Mouse (Mus musculus) hindbrain, embryonic 16.5 days (tissue): ENCODE data around the gene Etnppl. TPM values are rescaled to one million over a fixed set of nuclear protein-coding genes. Genes with fewer than 3 reads are reported as not detected.

Experiments
- ATAC-seq: fragments of 200-750 bp; cut with Nextera tagmentation; 2 replicates; pipeline ENCODE4 v1.8.0; 2017; ENCODE audit warnings: moderate TSS enrichment, moderate library complexity
- H3K27ac ChIP-seq: fragments of 300-500 bp; sonication (generic); 2 replicates; pipeline ENCODE4 v1.5.1; 2014; ENCODE audit warnings: low read depth, mild to moderate bottlenecking, control low read depth, low read length, moderate library complexity
- H3K27me3 ChIP-seq: fragments of 300-500 bp; sonication (generic); replicated peaks from 2 replicates; pipeline ENCODE4 v1.6.1; 2014; ENCODE audit warnings: low read length; ENCODE audit not compliant: control insufficient read depth, insufficient read depth
- H3K36me3 ChIP-seq: fragments of 300-500 bp; sonication (generic); 2 replicates; pipeline ENCODE4 v1.6.1; 2014; ENCODE audit warnings: mild to moderate bottlenecking, low read length, moderate library complexity, mixed read lengths; ENCODE audit not compliant: control insufficient read depth, insufficient read depth
- H3K4me1 ChIP-seq: fragments of 300-500 bp; sonication (generic); 2 replicates; pipeline ENCODE4 v1.6.1; 2014; ENCODE audit warnings: low read depth, low read length; ENCODE audit not compliant: control insufficient read depth, insufficient read depth
- H3K4me2 ChIP-seq: fragments of 300-500 bp; sonication (generic); 2 replicates; pipeline ENCODE4 v1.6.1; 2014; ENCODE audit warnings: mild to moderate bottlenecking, low read length, control low read depth, moderate library complexity
- H3K4me3 ChIP-seq: fragments of 300-500 bp; sonication (generic); 2 replicates; pipeline ENCODE4 v1.5.1; 2014; ENCODE audit warnings: mild to moderate bottlenecking, low read length, control low read depth, moderate library complexity
- H3K9ac ChIP-seq: fragments of 300-500 bp; sonication (generic); 2 replicates; pipeline ENCODE4 v1.6.1; 2014; ENCODE audit warnings: low read depth, mild to moderate bottlenecking, control low read depth, low read length, moderate library complexity
- H3K9me3 ChIP-seq: fragments of 300-500 bp; sonication (generic); 2 replicates; pipeline ENCODE4 v1.6.1; 2014; ENCODE audit warnings: mild to moderate bottlenecking, low read length, moderate library complexity; ENCODE audit not compliant: control insufficient read depth
- WGBS: fragments of 180-500 bp; shearing (Covaris S2); extraction: QIAGEN DNeasy Blood & Tissue Kit; methylation state at CpG from one replicate; pipeline ENCODE4 v1.1.7; 2014; 5-methylcytosine and 5-hydroxymethylcytosine counted together
- polyA plus RNA-seq: library from polyadenylated mRNA; unstranded; fragments of >200 nt; fragmentation: Nextera tagmentation; extraction: Ambion mirVana; gene quantifications from 2 replicates; pipeline ENCODE4 v1.2.1, GENCODE M21; 2015

The Etnppl gene
- polyA plus RNA-seq, 1 experiment from 2014 or later = not detected

- no peak overlapping the region for H3K4me2 ChIP-seq
- WGBS = 93% methylated on average over 8 of the region's 8 CpGs
- no peak for ATAC-seq
These were observed 22.2 kb upstream of the Etnppl start for GRCm38 (mm10) chr3:130595050-130595449.

GRCm38 (mm10) chr3:130601491-130601890 is 15.8 kb upstream of the Etnppl start:
- Histone ChIP-seq H3K27me3 (no peaks in the 10 kb centered on the region), H3K9ac (no peak overlapping the region), H3K9me3 (no peaks in the 10 kb centered on the region), H3K36me3 (no peaks in the 10 kb centered on the region), H3K27ac (no peak overlapping the region), H3K4me2 (no peak overlapping the region), H3K4me1 (no peaks in the 10 kb centered on the region), H3K4me3 (no peak overlapping the region)
- WGBS = 80% methylated on average over 10 of the region's 10 CpGs
- no peak for ATAC-seq

More at GRCm38 (mm10) chr3:130595050-130595449, 22.2 kb upstream of the Etnppl start:
- H3K4me3 ChIP-seq = no peak overlapping the region
- no peaks in the 10 kb centered on the region for H3K4me1 ChIP-seq
- no peaks in the 10 kb centered on the region for H3K9me3 ChIP-seq
- H3K27me3 ChIP-seq = no peaks in the 10 kb centered on the region
- no peaks in the 10 kb centered on the region for H3K36me3 ChIP-seq
- no peak overlapping the region for H3K9ac ChIP-seq
- H3K27ac ChIP-seq = no peak overlapping the region

GRCm38 (mm10) chr3:130607924-130608323 is 9.3 kb upstream of the Etnppl start:
- no peak overlapping the region for H3K9ac ChIP-seq
- no peak overlapping the region for H3K27ac ChIP-seq
- no peak overlapping the region for H3K4me3 ChIP-seq
- H3K9me3 ChIP-seq = no peaks in the 10 kb centered on the region
- no peaks in the 10 kb centered on the region for H3K4me1 ChIP-seq
- H3K4me2 ChIP-seq = no peak overlapping the region
- 77% methylated on average over 2 of the region's 2 CpGs for WGBS
- H3K36me3 ChIP-seq = no peaks in the 10 kb centered on the region
- no peaks in the 10 kb centered on the region for H3K27me3 ChIP-seq
- ATAC-seq = no peak

GRCm38 (mm10) chr3:130614444-130614843 is 2.8 kb upstream of the Etnppl start:
- WGBS = 89% methylated on average over 9 of the region's 9 CpGs
- ATAC-seq = no peak
- Histone ChIP-seq H3K4me2 (no peak overlapping the region), H3K27me3 (no peaks in the 10 kb centered on the region), H3K9me3 (no peaks in the 10 kb centered on the region), H3K9ac (no peak overlapping the region), H3K4me1 (peaks cover 5% of the 10 kb centered on the region; the same call in 1 of the 2 replicates), H3K36me3 (no peaks in the 10 kb centered on the region), H3K27ac (no peak overlapping the region), H3K4me3 (no peak overlapping the region)

- 0 out of 2 replicates have a peak, but pooled peaks have one; percentile 17 for ATAC-seq
- 56% methylated on average over 8 of the region's 8 CpGs for WGBS
These were observed 1.6 kb upstream of the Etnppl start for GRCm38 (mm10) chr3:130615625-130616024.

GRCm38 (mm10) chr3:130620517-130621146 is 3.4 kb downstream of the Etnppl start:
- Histone ChIP-seq H3K27ac (no peak overlapping the region), H3K9me3 (no peaks in the 10 kb centered on the region), H3K4me2 (no peak overlapping the region), H3K4me3 (no peak overlapping the region), H3K4me1 (peaks cover 5% of the 10 kb centered on the region; the same call in 1 of the 2 replicates), H3K36me3 (no peaks in the 10 kb centered on the region), H3K27me3 (no peaks in the 10 kb centered on the region), H3K9ac (no peak overlapping the region)
- 75% methylated on average over 12 of the region's 12 CpGs for WGBS
- ATAC-seq = no peak

More at GRCm38 (mm10) chr3:130615625-130616024, 1.6 kb upstream of the Etnppl start:
- H3K4me1 ChIP-seq = peaks cover 5% of the 10 kb centered on the region; the same call in 1 of the 2 replicates
- no peaks in the 10 kb centered on the region for H3K36me3 ChIP-seq
- H3K9ac ChIP-seq = no peak overlapping the region
- H3K4me2 ChIP-seq = no peak overlapping the region
- H3K27ac ChIP-seq = no peak overlapping the region
- no peak overlapping the region for H3K4me3 ChIP-seq
- no peaks in the 10 kb centered on the region for H3K9me3 ChIP-seq
- H3K27me3 ChIP-seq = no peaks in the 10 kb centered on the region

- Histone ChIP-seq H3K9me3 (no peaks in the 10 kb centered on the region), H3K4me3 (no peak overlapping the region), H3K36me3 (no peaks in the 10 kb centered on the region), H3K9ac (no peak overlapping the region), H3K4me2 (no peak overlapping the region), H3K27me3 (no peaks in the 10 kb centered on the region), H3K27ac (no peak overlapping the region), H3K4me1 (no peaks in the 10 kb centered on the region)
- WGBS = 93% methylated on average over 5 of the region's 5 CpGs
- no peak for ATAC-seq
These were observed 11.1 kb downstream of the Etnppl start for GRCm38 (mm10) chr3:130628358-130628757.

- no peaks in the 10 kb centered on the region for H3K27me3 ChIP-seq
- H3K9me3 ChIP-seq = no peaks in the 10 kb centered on the region
- no peak for ATAC-seq
- 64% methylated on average over 5 of the region's 5 CpGs for WGBS
- H3K4me1 ChIP-seq = no peaks in the 10 kb centered on the region
- no peak overlapping the region for H3K9ac ChIP-seq
- no peak overlapping the region for H3K4me3 ChIP-seq
- H3K36me3 ChIP-seq = no peaks in the 10 kb centered on the region
- no peak overlapping the region for H3K4me2 ChIP-seq
- H3K27ac ChIP-seq = no peak overlapping the region
These were observed 16.6 kb downstream of the Etnppl start for GRCm38 (mm10) chr3:130633859-130634258.

GRCm38 (mm10) chr3:130646110-130646810 is 29.0 kb downstream of the Etnppl start:
- Histone ChIP-seq H3K4me3 (no peak overlapping the region), H3K9me3 (no peaks in the 10 kb centered on the region), H3K4me2 (no peak overlapping the region), H3K27ac (no peak overlapping the region), H3K9ac (no peak overlapping the region), H3K36me3 (no peaks in the 10 kb centered on the region), H3K27me3 (no peaks in the 10 kb centered on the region), H3K4me1 (no peaks in the 10 kb centered on the region)
- no peak for ATAC-seq
- WGBS = 79% methylated on average over 11 of the region's 11 CpGs
